Mouse (Mus musculus): ENCODE data around the gene Cd300lf. TPM values are rescaled to one million over a fixed set of nuclear protein-coding genes. Genes with fewer than 3 reads are reported as not detected.

The Cd300lf gene
- polyA plus RNA-seq, 1 experiment = not detected

DNA sequence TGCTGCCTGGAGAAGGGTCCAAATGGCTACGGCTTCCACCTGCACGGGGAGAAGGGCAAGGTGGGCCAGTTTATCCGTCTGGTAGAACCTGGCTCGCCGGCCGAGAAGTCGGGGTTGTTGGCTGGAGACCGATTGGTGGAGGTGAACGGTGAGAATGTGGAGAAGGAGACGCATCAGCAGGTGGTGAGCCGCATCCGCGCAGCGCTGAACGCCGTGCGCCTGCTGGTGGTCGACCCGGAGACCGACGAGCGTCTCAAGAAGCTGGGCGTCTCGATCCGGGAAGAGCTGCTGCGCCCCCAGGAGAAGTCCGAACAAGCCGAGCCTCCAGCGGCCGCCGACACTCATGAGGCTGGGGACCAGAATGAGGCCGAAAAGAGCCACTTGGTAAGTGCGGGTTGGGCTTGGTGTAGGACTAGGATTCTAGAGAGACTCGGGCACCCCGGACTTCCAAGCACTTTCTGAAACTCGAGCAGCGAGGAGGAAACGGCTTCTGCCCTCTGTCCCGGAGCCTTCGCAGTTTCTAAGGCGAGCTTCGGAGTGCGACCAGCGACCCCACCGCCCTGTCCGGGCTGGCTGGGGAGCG is 29.9 kb upstream of the Cd300lf start:
- peaks cover 1% of the 10 kb centered on the region for H3K79me3 ChIP-seq (ENCODE audit: low read depth)
- no peaks in the 10 kb centered on the region for H3K27me3 ChIP-seq (ENCODE audit: control insufficient read depth, insufficient read depth, insufficient read length)
- H3ac ChIP-seq (ENCODE audit: control insufficient read depth, insufficient read length, low read depth) = peak overlapping the region; percentile 61
- H3K79me2 ChIP-seq (ENCODE audit: control insufficient read depth, insufficient read depth) = peaks cover 10% of the 10 kb centered on the region
- no peak for TF ChIP-seq CTCF (IDR thresholded peaks at IDR 0.05; ENCODE audit: control insufficient read depth, insufficient read depth, insufficient read length)
- TF ChIP-seq CEBPB (IDR thresholded peaks at IDR 0.05; ENCODE audit: low read depth) = no peak
- no peak for TF ChIP-seq MYOD1 (IDR thresholded peaks at IDR 0.05; ENCODE audit: control insufficient read depth, insufficient read length, low read depth)
- TF ChIP-seq FOSL1 (IDR thresholded peaks at IDR 0.05; ENCODE audit: insufficient read depth, low read length, poor library complexity, severe bottlenecking) = no peak
- TF ChIP-seq MYOG (IDR thresholded peaks at IDR 0.05; ENCODE audit: control insufficient read depth, extremely low read depth, insufficient read length) = no peak
- TF ChIP-seq USF1 (IDR thresholded peaks at IDR 0.05; ENCODE audit: low read depth) = no peak
- no peak for TF ChIP-seq MAX (IDR thresholded peaks at IDR 0.05)
- peak overlapping the region; percentile 57 for H3K4me3 ChIP-seq (ENCODE audit: insufficient read depth, poor library complexity, severe bottlenecking)
- no peaks in the 10 kb centered on the region for H3K36me3 ChIP-seq (ENCODE audit: control insufficient read depth, insufficient read depth)

DNA sequence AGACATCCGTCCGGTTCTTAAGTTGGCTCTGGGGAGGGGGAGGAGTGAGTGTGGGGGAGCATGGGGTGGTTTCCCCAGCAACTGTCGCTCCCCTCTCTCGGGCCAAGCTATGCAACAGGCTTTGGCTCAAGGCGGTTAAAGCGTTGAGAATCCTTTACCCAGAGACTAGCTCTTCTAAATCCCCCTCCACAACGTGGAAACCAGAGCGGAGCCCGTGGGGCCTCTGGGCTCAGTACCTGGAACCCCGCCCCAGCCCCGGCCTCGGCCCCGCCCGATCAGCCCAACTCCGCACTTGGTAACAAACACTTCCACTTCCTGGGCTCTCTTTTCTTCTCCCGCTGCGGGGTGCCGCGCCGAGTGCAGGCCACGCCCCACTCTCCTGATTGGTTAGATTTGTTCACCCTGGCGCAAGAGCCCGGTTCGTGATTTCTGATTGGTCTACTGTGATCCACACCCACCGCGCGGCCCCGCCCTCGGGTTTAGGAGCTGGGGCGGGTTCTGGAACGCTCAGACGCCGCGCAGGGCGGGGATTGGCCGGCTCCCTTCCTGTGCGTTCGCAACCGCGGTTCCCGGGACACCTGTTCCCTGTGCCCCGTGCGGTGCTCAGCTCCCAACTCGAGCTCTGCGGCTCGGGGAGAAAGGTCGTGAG is 29.2 kb upstream of the Cd300lf start, which contains the start of gene Slc9a3r1:
Gene Slc9a3r1 (plus strand): TSS at position 510 of the 649 bp plus-strand sequence.
- H3K79me3 ChIP-seq (ENCODE audit: low read depth) = peaks cover 1% of the 10 kb centered on the region

DNA sequence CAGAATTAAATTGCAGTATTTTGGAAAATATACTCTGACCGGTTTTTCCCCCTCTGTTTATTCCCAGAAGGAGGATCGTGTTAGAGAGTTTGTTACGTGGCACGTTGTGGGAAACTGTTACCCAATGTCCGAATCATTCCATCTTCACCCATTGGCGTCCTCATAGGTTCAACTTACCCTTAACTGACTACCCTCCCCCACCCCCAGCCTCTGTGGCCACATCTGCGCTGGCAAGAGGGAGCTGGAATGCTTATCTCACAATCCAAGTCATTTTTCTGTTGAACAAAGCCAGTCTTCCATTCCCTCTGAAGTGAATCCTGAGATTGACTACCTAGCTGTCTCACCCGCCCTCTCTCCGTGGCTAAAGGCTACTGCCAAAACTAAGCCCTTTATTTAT is 28.4 kb upstream of the Cd300lf start:
- Histone ChIP-seq H3ac (ENCODE audit: control insufficient read depth, insufficient read length, low read depth) (no peak overlapping the region), H3K79me3 (ENCODE audit: low read depth) (no peaks in the 10 kb centered on the region), H3K36me3 (ENCODE audit: control insufficient read depth, insufficient read depth) (no peaks in the 10 kb centered on the region), H3K79me2 (ENCODE audit: control insufficient read depth, insufficient read depth) (peaks cover 9% of the 10 kb centered on the region), H3K27me3 (ENCODE audit: control insufficient read depth, insufficient read depth, insufficient read length) (no peaks in the 10 kb centered on the region), H3K4me3 (ENCODE audit: insufficient read depth, poor library complexity, severe bottlenecking) (no peak overlapping the region)
- TF ChIP-seq CTCF (IDR thresholded peaks at IDR 0.05; ENCODE audit: control insufficient read depth, insufficient read depth, insufficient read length) = no peak
- TF ChIP-seq MYOD1 (IDR thresholded peaks at IDR 0.05; ENCODE audit: control insufficient read depth, insufficient read length, low read depth) = no peak
- TF ChIP-seq MAX (IDR thresholded peaks at IDR 0.05) = no peak
- no peak for TF ChIP-seq USF1 (IDR thresholded peaks at IDR 0.05; ENCODE audit: low read depth)
- no peak for TF ChIP-seq FOSL1 (IDR thresholded peaks at IDR 0.05; ENCODE audit: insufficient read depth, low read length, poor library complexity, severe bottlenecking)
- TF ChIP-seq CEBPB (IDR thresholded peaks at IDR 0.05; ENCODE audit: low read depth) = no peak
- TF ChIP-seq MYOG (IDR thresholded peaks at IDR 0.05; ENCODE audit: control insufficient read depth, extremely low read depth, insufficient read length) = no peak

More for the DNA sequence above, 29.2 kb upstream of the Cd300lf start, which contains the start of gene Slc9a3r1:
- no peaks in the 10 kb centered on the region for H3K27me3 ChIP-seq (ENCODE audit: control insufficient read depth, insufficient read depth, insufficient read length)
- peak within 1 kb of the TSS; percentile 61 for H3ac ChIP-seq (ENCODE audit: control insufficient read depth, insufficient read length, low read depth)
- H3K79me2 ChIP-seq (ENCODE audit: control insufficient read depth, insufficient read depth) = peaks cover 10% of the 10 kb centered on the region
- no peak for TF ChIP-seq CEBPB (IDR thresholded peaks at IDR 0.05; ENCODE audit: low read depth)
- TF ChIP-seq USF1 (IDR thresholded peaks at IDR 0.05; ENCODE audit: low read depth) = no peak
- TF ChIP-seq MYOD1 (IDR thresholded peaks at IDR 0.05; ENCODE audit: control insufficient read depth, insufficient read length, low read depth) = peak; percentile 49
- H3K4me3 ChIP-seq (ENCODE audit: insufficient read depth, poor library complexity, severe bottlenecking) = peak within 1 kb of the TSS; percentile 57
- no peaks in the 10 kb centered on the region for H3K36me3 ChIP-seq (ENCODE audit: control insufficient read depth, insufficient read depth)

DNA sequence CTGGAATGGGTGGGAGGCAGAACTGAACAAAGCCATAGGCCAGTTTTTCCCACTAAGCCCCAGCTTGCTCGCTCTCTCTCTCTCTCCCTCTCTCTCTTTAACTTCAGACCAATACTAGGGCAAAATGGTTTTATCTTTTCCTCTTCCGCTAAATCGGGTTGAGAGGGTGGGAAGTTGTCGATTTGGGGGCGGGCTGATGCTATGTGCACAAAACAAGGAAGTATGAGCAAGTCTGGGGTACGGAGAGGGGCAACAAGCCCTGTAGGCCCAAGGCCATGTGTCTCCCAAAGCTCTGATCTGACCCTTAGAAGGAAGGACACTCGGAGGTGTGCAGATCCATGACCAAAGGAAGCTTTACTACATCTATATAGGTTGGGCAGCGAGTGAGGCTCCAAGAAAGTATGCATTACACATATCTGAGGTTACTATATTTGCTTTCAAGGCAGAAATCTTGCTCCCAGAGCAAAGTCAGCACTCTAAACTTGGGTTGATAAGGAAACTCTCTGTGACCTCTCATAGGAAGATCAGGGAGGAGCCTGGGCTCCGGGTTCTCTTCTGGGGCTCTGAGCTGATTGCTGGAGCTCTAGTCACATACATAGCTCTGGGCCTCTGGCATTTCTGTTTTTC is 27.9 kb upstream of the Cd300lf start:
- Histone ChIP-seq H3K27me3 (ENCODE audit: control insufficient read depth, insufficient read depth, insufficient read length) (no peaks in the 10 kb centered on the region), H3ac (ENCODE audit: control insufficient read depth, insufficient read length, low read depth) (no peak overlapping the region), H3K79me3 (ENCODE audit: low read depth) (no peaks in the 10 kb centered on the region), H3K4me3 (ENCODE audit: insufficient read depth, poor library complexity, severe bottlenecking) (no peak overlapping the region), H3K36me3 (ENCODE audit: control insufficient read depth, insufficient read depth) (no peaks in the 10 kb centered on the region), H3K79me2 (ENCODE audit: control insufficient read depth, insufficient read depth) (peaks cover 4% of the 10 kb centered on the region)
- TF ChIP-seq MYOG (IDR thresholded peaks at IDR 0.05; ENCODE audit: control insufficient read depth, extremely low read depth, insufficient read length) (no peak), CEBPB (IDR thresholded peaks at IDR 0.05; ENCODE audit: low read depth) (no peak)

DNA sequence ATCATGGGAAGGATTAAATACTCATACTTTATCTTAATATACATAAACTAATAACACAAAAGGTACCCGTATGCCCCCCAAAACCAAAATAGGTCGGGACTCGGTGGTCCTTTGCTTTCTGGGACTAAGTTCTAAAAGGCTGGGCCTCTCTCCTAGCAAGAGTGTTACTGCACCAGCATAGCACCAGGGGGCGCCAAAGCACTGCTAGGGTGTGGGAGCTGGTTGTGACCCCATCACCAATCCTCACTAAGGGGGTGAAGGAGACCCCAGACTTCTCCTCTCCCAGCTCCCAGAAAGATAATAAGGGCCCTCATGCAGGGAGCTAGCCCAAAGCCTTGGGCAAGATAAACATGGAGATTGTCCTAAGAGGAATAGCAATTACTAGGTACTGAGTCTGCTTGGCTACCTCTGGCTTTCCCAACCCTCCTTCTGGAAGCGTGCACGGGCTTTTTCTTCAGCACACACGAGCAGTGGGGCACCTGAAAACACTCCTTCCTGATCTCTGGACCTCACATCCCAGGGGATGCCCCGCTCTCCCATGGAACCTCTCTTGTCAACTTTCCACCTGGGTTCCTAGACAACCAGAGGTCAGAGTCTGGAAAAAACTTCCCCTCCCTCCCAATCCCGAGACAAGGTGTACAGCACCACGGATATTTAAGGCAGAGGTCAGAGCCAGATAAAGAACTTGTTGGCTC is 27.2 kb upstream of the Cd300lf start:
- H3K4me3 ChIP-seq (ENCODE audit: insufficient read depth, poor library complexity, severe bottlenecking) = no peak overlapping the region
- no peak overlapping the region for H3ac ChIP-seq (ENCODE audit: control insufficient read depth, insufficient read length, low read depth)
- no peaks in the 10 kb centered on the region for H3K36me3 ChIP-seq (ENCODE audit: control insufficient read depth, insufficient read depth)
- H3K79me2 ChIP-seq (ENCODE audit: control insufficient read depth, insufficient read depth) = no peaks in the 10 kb centered on the region
- peak; percentile 82 for TF ChIP-seq CTCF (IDR thresholded peaks at IDR 0.05; ENCODE audit: control insufficient read depth, insufficient read depth, insufficient read length)
- TF ChIP-seq MYOD1 (IDR thresholded peaks at IDR 0.05; ENCODE audit: control insufficient read depth, insufficient read length, low read depth) = no peak
- TF ChIP-seq USF1 (IDR thresholded peaks at IDR 0.05; ENCODE audit: low read depth) = no peak
- no peak for TF ChIP-seq MAX (IDR thresholded peaks at IDR 0.05)
- TF ChIP-seq FOSL1 (IDR thresholded peaks at IDR 0.05; ENCODE audit: insufficient read depth, low read length, poor library complexity, severe bottlenecking) = no peak
- TF ChIP-seq CEBPB (IDR thresholded peaks at IDR 0.05; ENCODE audit: low read depth) = no peak
- TF ChIP-seq MYOG (IDR thresholded peaks at IDR 0.05; ENCODE audit: control insufficient read depth, extremely low read depth, insufficient read length) = no peak
- no peaks in the 10 kb centered on the region for H3K79me3 ChIP-seq (ENCODE audit: low read depth)
- peaks cover 5% of the 10 kb centered on the region for H3K27me3 ChIP-seq (ENCODE audit: control insufficient read depth, insufficient read depth, insufficient read length)
